Mouse (Mus musculus) sigmoid colon, adult 10 weeks (tissue): Measurements from ENCODE around the gene Ankrd54. TPM values are rescaled to one million over a fixed set of nuclear protein-coding genes. Genes with fewer than 3 reads are reported as not detected.

Experiments
- polyA plus RNA-seq: library from polyadenylated mRNA; stranded (reverse); fragments of 350-450 nt; fragmentation: Illumina TruSeq; extraction: RNeasy Lipid Tissue Mini Kit (QIAGEN cat#74804); gene quantifications from one replicate; pipeline ENCODE4 v1.2.3, GENCODE M21; 2014; ENCODE audit warnings: low read depth, low replicate concordance

Gene Ankrd54
- polyA plus RNA-seq: 1.5 TPM

DNA sequence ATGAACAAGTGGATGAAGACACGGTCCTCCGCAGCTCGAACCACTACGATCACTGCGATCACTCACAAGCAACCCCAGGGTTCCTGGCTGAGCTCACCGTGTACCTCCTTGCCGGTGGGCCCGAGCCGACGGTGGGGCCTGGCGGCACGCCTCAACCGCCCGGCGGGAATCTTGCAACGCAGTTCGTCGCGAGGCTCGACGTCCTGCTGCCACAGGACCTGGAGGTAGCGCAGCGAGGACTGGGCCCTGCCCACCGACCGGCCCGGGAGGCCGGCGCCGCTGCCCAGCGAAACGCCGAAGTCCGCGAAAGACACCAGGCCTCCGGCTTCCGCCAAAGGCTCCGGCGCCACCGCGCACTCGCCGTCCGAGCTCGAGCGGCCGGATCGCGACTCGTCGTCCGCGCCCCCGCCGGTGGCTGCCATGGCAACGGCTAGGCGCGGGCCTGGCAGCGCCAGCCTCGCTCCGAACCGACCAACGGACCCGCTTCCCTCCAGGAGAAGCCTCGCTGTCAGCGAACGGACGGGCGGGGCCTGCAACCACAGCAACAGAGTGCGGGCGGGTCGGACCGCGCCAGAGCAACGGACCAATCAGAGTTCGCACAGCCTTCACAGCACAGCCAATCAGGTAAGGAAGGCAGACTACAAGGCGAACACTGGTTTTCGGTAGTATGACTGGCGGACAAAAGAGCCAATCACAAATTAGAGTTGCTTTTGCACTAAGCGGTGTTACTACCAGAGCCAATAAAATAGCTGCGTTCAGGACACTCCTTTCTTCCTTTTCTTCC lies at the start of gene Ankrd54:
Gene Ankrd54 (minus strand): TSS at position 518 of the 784 bp plus-strand sequence.

GRCm38 (mm10) chr15:79108421-79109320 lies 46.0 kb upstream of the Ankrd54 start, which contains the start of gene Micall1:
Gene Micall1 (plus strand): TSS chr15:79108898.

GRCm38 (mm10) chr15:79074913-79075532 lies 12.3 kb upstream of the Ankrd54 start, which contains the start of gene Eif3l:
Gene Eif3l (plus strand): TSS chr15:79075179.

GRCm38 (mm10) chr15:79041585-79041984 lies 21.1 kb downstream of the Ankrd54 start, which contains the start of gene Galr3:
Gene Galr3 (plus strand): TSS chr15:79041885.

GRCm38 (mm10) chr15:79028237-79028738 lies 34.4 kb downstream of the Ankrd54 start, which contains the start of gene H1f0:
Gene H1f0 (plus strand): TSS chr15:79028450.

Other genes with a start within 250 kb of the Ankrd54 start
- not detected for gene Cdc42ep1, start 220.3 kb downstream of the Ankrd54 start, polyA plus RNA-seq
- 0.95 TPM for gene Lgals2, start 207.4 kb downstream of the Ankrd54 start, polyA plus RNA-seq
- gene Gga1, start 185.7 kb downstream of the Ankrd54 start, polyA plus RNA-seq: 0.66 TPM
- not detected for gene Gm49510, start 163.2 kb downstream of the Ankrd54 start, polyA plus RNA-seq
- gene Sh3bp1, start 163.1 kb downstream of the Ankrd54 start, polyA plus RNA-seq: 0.85 TPM
- gene Pdxp, start 149.0 kb downstream of the Ankrd54 start, polyA plus RNA-seq: 0.35 TPM
- gene Lgals1, start 136.2 kb downstream of the Ankrd54 start, polyA plus RNA-seq: 2.7 TPM
- gene Nol12, start 128.0 kb downstream of the Ankrd54 start, polyA plus RNA-seq: 1.6 TPM
- 2.2 TPM for gene Triobp, start 115.2 kb downstream of the Ankrd54 start, polyA plus RNA-seq
- 206 TPM for gene H1f0, start 34.4 kb downstream of the Ankrd54 start, polyA plus RNA-seq
- not detected for gene Galr3, start 21.0 kb downstream of the Ankrd54 start, polyA plus RNA-seq
- 76.2 TPM for gene Eif3l, start 12.3 kb upstream of the Ankrd54 start, polyA plus RNA-seq
- 9.1 TPM for gene Micall1, start 46.0 kb upstream of the Ankrd54 start, polyA plus RNA-seq
- gene Polr2f, start 78.1 kb upstream of the Ankrd54 start, polyA plus RNA-seq: not detected
- 0.38 TPM for gene 1700088E04Rik, start 78.4 kb upstream of the Ankrd54 start, polyA plus RNA-seq
- 0.16 TPM for gene Sox10, start 102.3 kb upstream of the Ankrd54 start, polyA plus RNA-seq
- 24.6 TPM for gene Pick1, start 166.3 kb upstream of the Ankrd54 start, polyA plus RNA-seq
- 1.3 TPM for gene Gm49486, start 166.5 kb upstream of the Ankrd54 start, polyA plus RNA-seq
- gene Slc16a8, start 191.9 kb upstream of the Ankrd54 start, polyA plus RNA-seq: not detected
- 7.9 TPM for gene Baiap2l2, start 222.6 kb upstream of the Ankrd54 start, polyA plus RNA-seq